Mouse (Mus musculus): Measurements from ENCODE around the gene Sprn. TPM values are rescaled to one million over a fixed set of nuclear protein-coding genes. Genes with fewer than 3 reads are reported as not detected.

Sprn gene
- polyA plus RNA-seq (2015; fragmentation: Nextera tagmentation; extraction: Ambion mirVana) = 0.92 and 0.99 TPM in 2 replicates

- no peak within 1 kb of the TSS for H3K27ac ChIP-seq (ENCODE audit: low read depth, low read length)
- H3K36me3 ChIP-seq (ENCODE audit: control insufficient read depth, insufficient read depth) = no peaks in the 10 kb centered on the region
- ATAC-seq = no peak
- H3K27me3 ChIP-seq (replicated peaks; ENCODE audit: control insufficient read depth, insufficient read depth, low read length) = peaks cover 18% of the 10 kb centered on the region
- peak within 1 kb of the TSS; percentile 30 for H3K4me2 ChIP-seq (replicated peaks; ENCODE audit: low read depth)
- no peaks in the 10 kb centered on the region for H3K9me3 ChIP-seq (ENCODE audit: control insufficient read depth)
- no peak within 1 kb of the TSS for H3K9ac ChIP-seq (ENCODE audit: low read depth, low read length)
- TF ChIP-seq CTCF (IDR thresholded peaks at IDR 0.05; ENCODE audit: low read depth) = no peak
- H3K4me1 ChIP-seq (replicated peaks; ENCODE audit: control insufficient read depth, insufficient read depth, low read length) = no peaks in the 10 kb centered on the region
- WGBS = 4% methylated on average over 28 of the region's 28 CpGs
- peak within 1 kb of the TSS; percentile 20 for H3K4me3 ChIP-seq (ENCODE audit: low read depth, low read length)
Observed at GRCm38 (mm10) chr7:140154218-140154927, at the start of gene Sprn. Sprn (minus strand) TSS chr7:140154877.

- no peaks in the 10 kb centered on the region for H3K36me3 ChIP-seq (ENCODE audit: control insufficient read depth, insufficient read depth)
Observed at GRCm38 (mm10) chr7:140201090-140201489, 46.4 kb upstream of the Sprn start.

GRCm38 (mm10) chr7:140196002-140196401, 41.3 kb upstream of the Sprn start:
- H3K4me1 ChIP-seq (replicated peaks; ENCODE audit: control insufficient read depth, insufficient read depth, low read length) = no peaks in the 10 kb centered on the region
- 74% methylated on average over 8 of the region's 8 CpGs for WGBS
- no peak overlapping the region for H3K27ac ChIP-seq (ENCODE audit: low read depth, low read length)
- H3K9me3 ChIP-seq (ENCODE audit: control insufficient read depth) = no peaks in the 10 kb centered on the region
- H3K4me2 ChIP-seq (replicated peaks; ENCODE audit: low read depth) = no peak overlapping the region
- TF ChIP-seq CTCF (IDR thresholded peaks at IDR 0.05; ENCODE audit: low read depth) = no peak
- no peaks in the 10 kb centered on the region for H3K36me3 ChIP-seq (ENCODE audit: control insufficient read depth, insufficient read depth)
- ATAC-seq = no peak
- no peak overlapping the region for H3K4me3 ChIP-seq (ENCODE audit: low read depth, low read length)
- H3K9ac ChIP-seq (ENCODE audit: low read depth, low read length) = no peak overlapping the region
- no peaks in the 10 kb centered on the region for H3K27me3 ChIP-seq (replicated peaks; ENCODE audit: control insufficient read depth, insufficient read depth, low read length)

More at GRCm38 (mm10) chr7:140201090-140201489, 46.4 kb upstream of the Sprn start:
- Histone ChIP-seq H3K9ac (ENCODE audit: low read depth, low read length) (no peak overlapping the region), H3K27ac (ENCODE audit: low read depth, low read length) (no peak overlapping the region), H3K4me1 (replicated peaks; ENCODE audit: control insufficient read depth, insufficient read depth, low read length) (no peaks in the 10 kb centered on the region), H3K27me3 (replicated peaks; ENCODE audit: control insufficient read depth, insufficient read depth, low read length) (no peaks in the 10 kb centered on the region), H3K9me3 (ENCODE audit: control insufficient read depth) (no peaks in the 10 kb centered on the region), H3K4me3 (ENCODE audit: low read depth, low read length) (no peak overlapping the region), H3K4me2 (replicated peaks; ENCODE audit: low read depth) (no peak overlapping the region)
- WGBS = 80% methylated on average over 4 of the region's 4 CpGs
- no peak for TF ChIP-seq CTCF (IDR thresholded peaks at IDR 0.05; ENCODE audit: low read depth)
- ATAC-seq = no peak

GRCm38 (mm10) chr7:140194031-140194430, 39.4 kb upstream of the Sprn start:
- H3K36me3 ChIP-seq (ENCODE audit: control insufficient read depth, insufficient read depth) = no peaks in the 10 kb centered on the region
- 88% methylated on average over 4 of the region's 4 CpGs for WGBS
- no peak overlapping the region for H3K4me2 ChIP-seq (replicated peaks; ENCODE audit: low read depth)
- no peak for TF ChIP-seq CTCF (IDR thresholded peaks at IDR 0.05; ENCODE audit: low read depth)
- no peaks in the 10 kb centered on the region for H3K4me1 ChIP-seq (replicated peaks; ENCODE audit: control insufficient read depth, insufficient read depth, low read length)
- no peak overlapping the region for H3K9ac ChIP-seq (ENCODE audit: low read depth, low read length)
- H3K27me3 ChIP-seq (replicated peaks; ENCODE audit: control insufficient read depth, insufficient read depth, low read length) = no peaks in the 10 kb centered on the region
- no peak overlapping the region for H3K27ac ChIP-seq (ENCODE audit: low read depth, low read length)
- H3K9me3 ChIP-seq (ENCODE audit: control insufficient read depth) = no peaks in the 10 kb centered on the region
- no peak overlapping the region for H3K4me3 ChIP-seq (ENCODE audit: low read depth, low read length)
- ATAC-seq = no peak

GRCm38 (mm10) chr7:140192851-140193250, 38.2 kb upstream of the Sprn start:
- ATAC-seq = no peak
- Histone ChIP-seq H3K9ac (ENCODE audit: low read depth, low read length) (no peak overlapping the region), H3K4me2 (replicated peaks; ENCODE audit: low read depth) (no peak overlapping the region), H3K4me3 (ENCODE audit: low read depth, low read length) (no peak overlapping the region), H3K9me3 (ENCODE audit: control insufficient read depth) (no peaks in the 10 kb centered on the region), H3K4me1 (replicated peaks; ENCODE audit: control insufficient read depth, insufficient read depth, low read length) (no peaks in the 10 kb centered on the region), H3K27ac (ENCODE audit: low read depth, low read length) (no peak overlapping the region), H3K36me3 (ENCODE audit: control insufficient read depth, insufficient read depth) (no peaks in the 10 kb centered on the region), H3K27me3 (replicated peaks; ENCODE audit: control insufficient read depth, insufficient read depth, low read length) (no peaks in the 10 kb centered on the region)
- WGBS = 75% methylated on average over 2 of the region's 2 CpGs
- TF ChIP-seq CTCF (IDR thresholded peaks at IDR 0.05; ENCODE audit: low read depth) = no peak

- no peak for ATAC-seq
- no peak overlapping the region for H3K4me2 ChIP-seq (replicated peaks; ENCODE audit: low read depth)
- no peak overlapping the region for H3K4me3 ChIP-seq (ENCODE audit: low read depth, low read length)
- H3K9me3 ChIP-seq (ENCODE audit: control insufficient read depth) = no peaks in the 10 kb centered on the region
- H3K27ac ChIP-seq (ENCODE audit: low read depth, low read length) = no peak overlapping the region
- H3K9ac ChIP-seq (ENCODE audit: low read depth, low read length) = no peak overlapping the region
- no peaks in the 10 kb centered on the region for H3K36me3 ChIP-seq (ENCODE audit: control insufficient read depth, insufficient read depth)
- 41% methylated on average over 2 of the region's 2 CpGs for WGBS
- no peaks in the 10 kb centered on the region for H3K4me1 ChIP-seq (replicated peaks; ENCODE audit: control insufficient read depth, insufficient read depth, low read length)
- no peaks in the 10 kb centered on the region for H3K27me3 ChIP-seq (replicated peaks; ENCODE audit: control insufficient read depth, insufficient read depth, low read length)
- TF ChIP-seq CTCF (IDR thresholded peaks at IDR 0.05; ENCODE audit: low read depth) = no peak
Observed at GRCm38 (mm10) chr7:140192445-140192844, 37.8 kb upstream of the Sprn start.

Data from intestine, postnatal 0 days (tissue).